Mouse (Mus musculus) liver, embryonic 11.5 days (tissue): Measurements from ENCODE around the gene Rab29. TPM values are rescaled to one million over a fixed set of nuclear protein-coding genes. Genes with fewer than 3 reads are reported as not detected.

Experiments
- ATAC-seq: fragments of 200-750 bp; cut with Nextera tagmentation; replicated peaks from 2 replicates; pipeline ENCODE4 v1.8.0; 2017; ENCODE audit warnings: moderate number of reproducible peaks, mild to moderate bottlenecking, moderate TSS enrichment, moderate library complexity; ENCODE audit not compliant: low FRiP score
- DNase-seq: peaks from one replicate; pipeline ENCODE4 v3.0.0-alpha.2; 2017; ENCODE audit warnings: low spot score
- H3K27ac ChIP-seq: fragments of 300-500 bp; sonication (generic); 2 replicates; pipeline ENCODE4 v1.5.1; 2014; ENCODE audit warnings: mild to moderate bottlenecking, low read depth, low read length, control low read depth
- H3K27me3 ChIP-seq: fragments of 300-500 bp; sonication (generic); replicated peaks from 2 replicates; pipeline ENCODE4 v1.6.1; 2014; ENCODE audit warnings: low read length, mixed read lengths; ENCODE audit not compliant: control insufficient read depth, insufficient read depth
- H3K36me3 ChIP-seq: fragments of 300-500 bp; sonication (generic); 2 replicates; pipeline ENCODE4 v1.6.1; 2014; ENCODE audit warnings: mild to moderate bottlenecking, low read length, moderate library complexity, mixed read lengths; ENCODE audit not compliant: control insufficient read depth, insufficient read depth
- H3K4me1 ChIP-seq: fragments of 300-500 bp; sonication (generic); replicated peaks from 2 replicates; pipeline ENCODE4 v1.6.1; 2014; ENCODE audit warnings: low read length, mixed read lengths; ENCODE audit not compliant: control insufficient read depth, insufficient read depth
- H3K4me2 ChIP-seq: fragments of 300-500 bp; sonication (generic); 2 replicates; pipeline ENCODE4 v1.6.1; 2014; ENCODE audit warnings: mild to moderate bottlenecking, control low read depth, moderate library complexity
- H3K4me3 ChIP-seq: fragments of 300-500 bp; sonication (generic); 2 replicates; pipeline ENCODE4 v1.5.1; 2014; ENCODE audit warnings: low read depth, low read length, control low read depth
- H3K9ac ChIP-seq: fragments of 300-500 bp; sonication (generic); 2 replicates; pipeline ENCODE4 v1.6.1; 2014; ENCODE audit warnings: low read depth, low read length, control low read depth
- H3K9me3 ChIP-seq: fragments of 300-500 bp; sonication (generic); 2 replicates; pipeline ENCODE4 v1.6.1; 2016; ENCODE audit warnings: low read length, inconsistent platforms, mixed read lengths; ENCODE audit not compliant: control insufficient read depth
- WGBS: fragments of 180-500 bp; shearing (Covaris S2); extraction: QIAGEN DNeasy Blood & Tissue Kit; methylation state at CpG from one replicate; pipeline ENCODE4 v1.1.7; 2014; 5-methylcytosine and 5-hydroxymethylcytosine counted together
- polyA plus RNA-seq: library from polyadenylated mRNA; unstranded; fragments of >200 nt; fragmentation: Nextera tagmentation; extraction: Ambion mirVana; gene quantifications from 2 replicates; pipeline ENCODE4 v1.2.1, GENCODE M21; 2014

The Rab29 gene
- polyA plus RNA-seq, 1 experiment from 2014 or later: 20.6 TPM

GRCm38 (mm10) chr1:131842221-131842620, 24.8 kb upstream of the Rab29 start:
- DNase-seq: no peak
- H3K4me1 ChIP-seq: no peaks in the 10 kb centered on the region; the same call in 1 of the 2 replicates

GRCm38 (mm10) chr1:131843758-131844157, 23.3 kb upstream of the Rab29 start:
- DNase-seq (no peak), ATAC-seq (no peak)
- Histone ChIP-seq H3K27ac (no peak overlapping the region), H3K9ac (no peak overlapping the region), H3K9me3 (no peaks in the 10 kb centered on the region), H3K4me2 (no peak overlapping the region), H3K36me3 (peaks cover 9% of the 10 kb centered on the region; the same call in 1 of the 2 replicates), H3K4me3 (no peak overlapping the region), H3K27me3 (no peaks in the 10 kb centered on the region), H3K4me1 (no peaks in the 10 kb centered on the region; the same call in 1 of the 2 replicates)
- WGBS: 91% methylated on average over 10 of the region's 10 CpGs

More at GRCm38 (mm10) chr1:131842221-131842620, 24.8 kb upstream of the Rab29 start:
- peaks cover 9% of the 10 kb centered on the region; the same call in 1 of the 2 replicates for H3K36me3 ChIP-seq
- no peak overlapping the region for H3K4me2 ChIP-seq
- no peak overlapping the region for H3K9ac ChIP-seq
- WGBS: 92% methylated on average over 4 of the region's 4 CpGs
- no peak for ATAC-seq
- no peaks in the 10 kb centered on the region for H3K9me3 ChIP-seq
- no peaks in the 10 kb centered on the region for H3K27me3 ChIP-seq
- no peak overlapping the region for H3K27ac ChIP-seq
- no peak overlapping the region for H3K4me3 ChIP-seq

GRCm38 (mm10) chr1:131844883-131845282, 22.1 kb upstream of the Rab29 start:
- peak; percentile 43; the same call in 1 of the 2 replicates for ATAC-seq
- Histone ChIP-seq H3K27ac (no peak overlapping the region), H3K9ac (no peak overlapping the region), H3K36me3 (peaks cover 6% of the 10 kb centered on the region; the same call in 1 of the 2 replicates), H3K4me1 (no peaks in the 10 kb centered on the region; the same call in 1 of the 2 replicates), H3K27me3 (no peaks in the 10 kb centered on the region), H3K4me2 (no peak overlapping the region), H3K4me3 (no peak overlapping the region), H3K9me3 (no peaks in the 10 kb centered on the region)
- 81% methylated on average over 8 of the region's 8 CpGs for WGBS
- DNase-seq: no peak

DNA sequence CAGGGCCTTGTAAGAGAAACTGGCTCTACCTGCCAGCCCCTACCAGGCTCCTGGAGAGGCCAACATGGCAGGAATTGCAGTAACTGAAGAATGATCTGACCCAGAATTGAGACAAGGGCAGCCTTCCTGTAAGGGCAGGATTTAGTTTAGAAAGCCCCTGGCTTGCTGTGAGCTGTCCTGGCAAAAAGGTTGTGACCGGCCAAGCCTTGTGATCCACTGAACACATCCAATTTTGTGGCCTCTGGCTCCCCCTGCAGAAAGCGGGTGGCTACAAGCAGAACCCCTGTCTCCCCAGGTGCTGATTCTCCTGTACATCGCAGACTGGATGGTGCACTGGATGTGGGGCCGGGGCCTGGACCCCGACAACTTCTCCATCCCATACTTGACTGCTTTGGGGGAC, 20.8 kb upstream of the Rab29 start:
- H3K27me3 ChIP-seq: no peaks in the 10 kb centered on the region
- WGBS: 81% methylated on average over 5 of the region's 5 CpGs
- DNase-seq (peak; percentile 41), ATAC-seq (no peak)
- H3K9me3 ChIP-seq: no peaks in the 10 kb centered on the region
- H3K9ac ChIP-seq: no peak overlapping the region
- no peak overlapping the region for H3K27ac ChIP-seq
- peaks cover 6% of the 10 kb centered on the region; the same call in 1 of the 2 replicates for H3K36me3 ChIP-seq
- H3K4me3 ChIP-seq: no peak overlapping the region
- no peak overlapping the region for H3K4me2 ChIP-seq
- H3K4me1 ChIP-seq: no peaks in the 10 kb centered on the region; the same call in 1 of the 2 replicates

DNA sequence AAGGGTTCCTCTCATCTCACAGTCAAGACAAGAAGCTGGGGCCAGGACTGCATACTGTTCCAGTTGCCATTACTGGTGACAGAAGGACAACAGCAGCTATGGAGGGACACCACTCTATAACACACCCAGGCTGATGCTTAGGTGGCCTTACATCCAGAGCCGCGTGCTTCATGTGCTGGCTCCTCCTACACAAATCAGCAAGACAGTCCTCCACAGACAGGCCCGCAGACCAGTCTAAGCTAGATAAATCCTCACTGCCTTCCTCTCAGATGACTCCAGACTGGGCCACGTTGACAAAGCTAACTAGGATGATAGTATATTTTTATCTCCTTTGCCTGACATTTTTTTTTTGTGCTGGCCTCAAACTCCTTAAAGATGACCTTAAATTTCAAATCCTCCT, 5.2 kb upstream of the Rab29 start:
- H3K27me3 ChIP-seq: no peaks in the 10 kb centered on the region
- H3K4me3 ChIP-seq: no peak overlapping the region
- H3K9ac ChIP-seq: no peak overlapping the region
- H3K9me3 ChIP-seq: no peaks in the 10 kb centered on the region
- ATAC-seq: no peak
- no peak overlapping the region for H3K4me2 ChIP-seq
- no peak for DNase-seq
- no peaks in the 10 kb centered on the region for H3K36me3 ChIP-seq
- 63% methylated on average over 4 of the region's 4 CpGs for WGBS
- H3K4me1 ChIP-seq: no peaks in the 10 kb centered on the region
- no peak overlapping the region for H3K27ac ChIP-seq

DNA sequence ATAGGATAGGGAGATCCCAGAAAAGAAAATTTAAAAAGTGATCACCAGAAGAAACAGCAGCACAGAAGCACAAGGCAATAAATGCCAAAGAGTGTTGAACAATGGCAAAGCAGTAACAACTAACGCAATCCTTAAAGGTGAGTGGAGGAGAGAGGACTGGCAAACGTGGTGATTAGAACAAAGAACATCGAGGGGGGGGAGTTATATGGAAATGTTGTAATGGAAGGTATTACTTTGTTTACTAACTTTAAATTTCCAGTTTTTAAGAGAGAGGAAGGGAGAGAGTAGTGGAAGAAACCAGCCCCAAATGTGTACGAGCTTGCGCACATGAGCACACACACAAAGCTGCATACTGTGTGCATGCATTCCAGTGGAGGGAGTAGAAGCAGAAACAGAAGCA, 1.4 kb upstream of the Rab29 start:
- Histone ChIP-seq H3K36me3 (no peaks in the 10 kb centered on the region), H3K9me3 (no peaks in the 10 kb centered on the region), H3K4me2 (no peak overlapping the region), H3K4me1 (0 out of 2 replicates have a peak, but pooled peaks cover 2% of the 10 kb centered on the region), H3K27me3 (no peaks in the 10 kb centered on the region), H3K4me3 (no peak overlapping the region), H3K9ac (no peak overlapping the region), H3K27ac (no peak overlapping the region)
- ATAC-seq (no peak), DNase-seq (no peak)
- 73% methylated on average over 5 of the region's 5 CpGs for WGBS

DNA sequence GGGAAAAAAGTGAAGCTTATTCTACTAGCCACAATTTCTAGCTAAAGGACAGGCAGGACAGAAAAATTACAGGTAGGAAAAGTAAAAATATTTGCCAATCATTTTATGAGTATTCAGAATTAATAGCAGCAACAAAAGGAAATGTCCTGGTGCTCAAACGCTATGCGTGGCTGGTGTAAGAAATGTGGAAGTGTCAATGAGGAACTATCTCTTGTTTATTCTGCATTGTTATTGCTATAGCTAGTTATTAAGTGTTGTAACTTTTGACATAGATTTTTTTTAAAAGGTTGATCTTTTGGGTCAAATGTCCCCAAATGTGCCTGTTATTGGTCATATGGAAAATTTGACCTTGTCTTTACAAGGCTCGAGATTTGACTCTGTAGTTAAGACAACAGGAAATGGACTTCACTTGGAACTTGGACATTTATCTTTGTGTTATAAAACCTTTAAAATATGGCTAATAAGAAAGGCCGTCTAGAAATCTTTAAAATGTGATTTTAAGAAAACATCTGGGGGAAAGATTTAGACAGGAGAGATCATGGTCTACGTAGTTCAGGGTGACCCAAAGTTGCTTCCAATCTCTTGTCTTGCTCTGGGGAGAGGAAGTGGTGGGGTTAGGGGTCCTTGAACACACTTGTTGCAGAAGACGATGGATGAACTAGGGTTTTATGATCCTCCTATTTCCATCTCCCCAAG, 572 bp upstream of the Rab29 start:
- Histone ChIP-seq H3K4me2 (peak overlapping the region; percentile 90), H3K9ac (no peak overlapping the region), H3K4me3 (peak overlapping the region; percentile 66), H3K27me3 (no peaks in the 10 kb centered on the region), H3K27ac (no peak overlapping the region), H3K36me3 (no peaks in the 10 kb centered on the region), H3K4me1 (0 out of 2 replicates have a peak, but pooled peaks cover 2% of the 10 kb centered on the region), H3K9me3 (no peaks in the 10 kb centered on the region)
- DNase-seq (no peak), ATAC-seq (peak; percentile 38; the same call in 1 of the 2 replicates)
- 54% methylated on average over 6 of the region's 6 CpGs for WGBS

DNA sequence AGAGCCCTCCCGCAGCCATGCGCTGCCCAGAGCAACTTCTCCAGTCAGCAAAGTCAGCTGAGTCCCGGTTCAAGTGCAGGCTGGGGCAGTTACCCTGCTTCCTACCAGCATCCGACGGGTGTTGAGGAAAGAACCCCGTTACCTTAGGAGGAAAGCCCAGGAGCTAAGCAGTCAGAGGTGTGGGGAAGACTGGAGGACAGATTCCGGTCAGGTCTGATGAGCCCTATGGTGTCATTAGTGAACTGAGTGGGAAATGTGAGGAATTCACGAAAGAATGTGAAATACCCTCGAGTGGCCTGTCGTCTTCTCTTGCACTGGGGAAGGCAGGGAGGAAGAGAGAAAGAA, 894 bp downstream of the Rab29 start:
- WGBS: 27% methylated on average over 10 of the region's 10 CpGs

GRCm38 (mm10) chr1:131869561-131869960, 2.5 kb downstream of the Rab29 start:
- 87% methylated on average over 2 of the region's 2 CpGs for WGBS
- no peaks in the 10 kb centered on the region for H3K36me3 ChIP-seq
- no peak overlapping the region for H3K4me2 ChIP-seq
- no peak overlapping the region for H3K27ac ChIP-seq
- ATAC-seq (no peak), DNase-seq (no peak)
- H3K4me1 ChIP-seq: 0 out of 2 replicates have a peak, but pooled peaks cover 2% of the 10 kb centered on the region
- H3K27me3 ChIP-seq: no peaks in the 10 kb centered on the region
- no peaks in the 10 kb centered on the region for H3K9me3 ChIP-seq
- H3K9ac ChIP-seq: no peak overlapping the region
- H3K4me3 ChIP-seq: no peak overlapping the region

More for the DNA sequence above, 894 bp downstream of the Rab29 start:
- Histone ChIP-seq H3K27ac (no peak overlapping the region), H3K4me2 (peak overlapping the region; percentile 90), H3K9ac (peak overlapping the region; percentile 76), H3K27me3 (no peaks in the 10 kb centered on the region), H3K36me3 (no peaks in the 10 kb centered on the region), H3K4me3 (peak overlapping the region; percentile 66), H3K4me1 (0 out of 2 replicates have a peak, but pooled peaks cover 2% of the 10 kb centered on the region), H3K9me3 (no peaks in the 10 kb centered on the region)
- DNase-seq (peak; percentile 35), ATAC-seq (0 out of 2 replicates have a peak, but pooled peaks have one; percentile 1)
